Mouse (Mus musculus): Measurements from ENCODE around the gene Nrxn2.

Gene Nrxn2

GRCm38 (mm10) chr19:6418233-6418879 lies at the start of gene Nrxn2:
Gene Nrxn2 (plus strand): TSS chr19:6418731.
- peak; percentile 68 to 82 for DNase-seq (ENCODE audit: low spot score in 2 of 2)

- DNase-seq (ENCODE audit: low spot score in 2 of 2), result no peak
These were observed 48.4 kb upstream of the Nrxn2 start for GRCm38 (mm10) chr19:6370175-6370574.

- DNase-seq (ENCODE audit: low spot score in 2 of 2), result no peak
These were observed 46.1 kb upstream of the Nrxn2 start for GRCm38 (mm10) chr19:6372433-6372832.

- DNase-seq (ENCODE audit: low spot score in 2 of 2), result peak; percentile 74 to 82
These were observed 44.8 kb upstream of the Nrxn2 start for GRCm38 (mm10) chr19:6373539-6374400.

- DNase-seq (ENCODE audit: low spot score in 2 of 2), result no peak
These were observed 44.0 kb upstream of the Nrxn2 start for GRCm38 (mm10) chr19:6374571-6374970.

- DNase-seq (ENCODE audit: low spot score in 2 of 2), result no peak
These were observed 42.9 kb upstream of the Nrxn2 start for GRCm38 (mm10) chr19:6375423-6376254.

GRCm38 (mm10) chr19:6376255-6376564 lies 42.3 kb upstream of the Nrxn2 start:
- peak in 1 of 2 experiments; percentile 43 for DNase-seq (ENCODE audit: low spot score in 2 of 2)

- no peak for DNase-seq (ENCODE audit: low spot score in 2 of 2)
These were observed 41.9 kb upstream of the Nrxn2 start for GRCm38 (mm10) chr19:6376643-6377042.

- DNase-seq (ENCODE audit: low spot score in 2 of 2), result no peak
These were observed 41.0 kb upstream of the Nrxn2 start for GRCm38 (mm10) chr19:6377327-6378040.

- no peak for DNase-seq (ENCODE audit: low spot score in 2 of 2)
These were observed 37.9 kb upstream of the Nrxn2 start for GRCm38 (mm10) chr19:6380411-6381166.

- DNase-seq (ENCODE audit: low spot score in 2 of 2), result no peak
These were observed 37.3 kb upstream of the Nrxn2 start for GRCm38 (mm10) chr19:6381238-6381637.

GRCm38 (mm10) chr19:6382323-6382924 lies 36.1 kb upstream of the Nrxn2 start:
- no peak for DNase-seq (ENCODE audit: low spot score in 2 of 2)

GRCm38 (mm10) chr19:6383470-6383869 lies 35.1 kb upstream of the Nrxn2 start:
- no peak for DNase-seq (ENCODE audit: low spot score in 2 of 2)

- no peak for DNase-seq (ENCODE audit: low spot score in 2 of 2)
These were observed 34.4 kb upstream of the Nrxn2 start, which contains the start of gene Pygm for GRCm38 (mm10) chr19:6384128-6384527. Gene Pygm (plus strand): TSS chr19:6384399.

- DNase-seq (ENCODE audit: low spot score in 2 of 2), result no peak
These were observed 33.6 kb upstream of the Nrxn2 start for GRCm38 (mm10) chr19:6384954-6385353.

- no peak for DNase-seq (ENCODE audit: low spot score in 2 of 2)
These were observed 33.1 kb upstream of the Nrxn2 start for GRCm38 (mm10) chr19:6385419-6385818.

- no peak for DNase-seq (ENCODE audit: low spot score in 2 of 2)
These were observed 32.7 kb upstream of the Nrxn2 start for GRCm38 (mm10) chr19:6385821-6386220.

GRCm38 (mm10) chr19:6386234-6386633 lies 32.3 kb upstream of the Nrxn2 start:
- no peak for DNase-seq (ENCODE audit: low spot score in 2 of 2)

GRCm38 (mm10) chr19:6388006-6388405 lies 30.5 kb upstream of the Nrxn2 start:
- DNase-seq (ENCODE audit: low spot score in 2 of 2), result no peak

- DNase-seq (ENCODE audit: low spot score in 2 of 2), result no peak
These were observed 28.7 kb upstream of the Nrxn2 start for GRCm38 (mm10) chr19:6389803-6390202.
